16 mouse cellular contexts compared by ENCODE assay signal in the genomic region with DNA sequence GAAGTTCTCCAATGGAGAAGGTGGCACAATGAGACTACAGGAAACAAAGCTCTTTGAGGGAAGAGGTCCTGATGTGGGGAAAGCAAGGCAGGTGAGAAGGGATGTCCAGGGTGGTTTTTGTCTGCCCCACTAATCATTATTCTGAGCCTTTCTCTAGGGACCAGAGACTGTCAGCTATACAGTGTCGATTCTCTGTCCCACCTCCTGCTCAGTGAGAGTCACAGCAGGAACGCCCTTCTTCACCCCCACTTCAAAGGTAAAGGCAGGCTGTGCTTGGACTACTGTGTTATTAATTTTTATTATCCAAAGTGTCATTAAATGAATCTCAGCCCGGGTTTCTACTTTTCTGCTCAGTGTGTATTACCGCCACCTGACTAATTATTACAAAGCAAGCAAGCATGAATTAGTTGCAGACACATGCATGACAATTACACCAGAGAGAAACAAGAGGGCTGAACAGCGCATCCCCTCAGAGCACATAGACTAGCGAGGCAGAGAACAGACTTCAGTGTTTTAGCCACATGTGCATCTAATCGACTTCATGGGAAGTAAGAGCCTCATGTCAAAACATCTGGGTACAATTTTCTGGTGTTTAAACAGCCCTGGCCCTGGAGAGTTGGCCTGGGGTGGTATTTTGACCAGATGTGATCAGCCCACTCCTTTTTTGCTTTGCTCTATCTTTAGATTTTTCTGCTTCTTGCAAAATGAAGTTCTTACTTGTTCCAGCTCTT.
A peak's percentile ranks its signal among the peaks of the same experiment; 100 is the strongest.
DNase-seq lines count a peak whose midpoint lies in the region; ATAC-seq lines count a peak whose summit lies in the region.
"Had no signal": no experiment of that assay in that cellular context is flagged by ENCODE, and none has a peak within 500 bp of the region (broad histone marks: within the 10 kb centered on the region; RNA-seq: fewer than 3 reads in every experiment).

No protein-coding gene starts in this region.

- H3K9me3 ChIP-seq in kidney, embryonic 16.5 days (ENCODE audit: low read length): no peaks in the 10 kb centered on the region
- no peaks in the 10 kb centered on the region for H3K9me3 ChIP-seq in neural tube, embryonic 14.5 days (ENCODE audit: control insufficient read depth, low read length)
- H3K9me3 ChIP-seq: forebrain, embryonic 13.5 days; heart, embryonic 12.5 days had no signal

- H3K9ac ChIP-seq in kidney, embryonic 16.5 days (replicated peaks; ENCODE audit: low read length): no peak overlapping the region
- no peak overlapping the region for H3K9ac ChIP-seq in neural tube, embryonic 14.5 days (replicated peaks; ENCODE audit: low read depth, low read length)
- H3K9ac ChIP-seq: forebrain, embryonic 13.5 days; heart, embryonic 12.5 days had no signal

- no peaks in the 10 kb centered on the region for H3K27me3 ChIP-seq in kidney, embryonic 16.5 days (ENCODE audit: insufficient read depth, low read length)
- no peaks in the 10 kb centered on the region for H3K27me3 ChIP-seq in neural tube, embryonic 14.5 days (ENCODE audit: control insufficient read depth, insufficient read depth, low read length)
- H3K27me3 ChIP-seq: forebrain, embryonic 13.5 days; heart, embryonic 12.5 days had no signal

- H3K4me2 ChIP-seq in kidney, embryonic 16.5 days (replicated peaks; ENCODE audit: low read depth, low read length): no peak overlapping the region
- H3K4me2 ChIP-seq in neural tube, embryonic 14.5 days (ENCODE audit: low read depth, low read length): no peak overlapping the region
- H3K4me2 ChIP-seq: forebrain, embryonic 13.5 days; heart, embryonic 12.5 days had no signal

- WGBS in kidney, embryonic 16.5 days: 46% methylated on average over 7 of the region's 7 CpGs
- 33% methylated on average over 7 of the region's 7 CpGs for WGBS in neural tube, embryonic 14.5 days

- no peak for DNase-seq in kidney, adult 8-10 months
- DNase-seq in embryo, embryonic 9.5 days (ENCODE audit: extremely low spot score): peak; percentile 19
- peak; percentile 73 for DNase-seq in hindlimb bud, embryonic 11.5 days (ENCODE audit: extremely low spot score, low read depth, low spot score)
- DNase-seq in cerebellum, adult 9-10 months: no peak
- DNase-seq in cerebellum, adult 8-10 months: no peak
- DNase-seq: adrenal gland, postnatal 14 days; gastrocnemius, postnatal 10 days; heart, postnatal 4 days; kidney, adult 18-20 months; right cerebral cortex, postnatal 14 days had no signal

- ATAC-seq in kidney, embryonic 16.5 days (ENCODE audit: low FRiP score, low TSS enrichment): no peak
- ATAC-seq in neural tube, embryonic 14.5 days (ENCODE audit: low read depth): peak; percentile 51; the same call in 1 of the 2 replicates
- ATAC-seq: CD4-positive, CD25-positive, alpha-beta regulatory T cell, adult 4 months; forebrain, embryonic 13.5 days had no signal

- peaks cover 3% of the 10 kb centered on the region; the same call in 1 of the 2 replicates for H3K4me1 ChIP-seq in kidney, embryonic 16.5 days (ENCODE audit: insufficient read depth, low read length)
- H3K4me1 ChIP-seq in neural tube, embryonic 14.5 days (ENCODE audit: control insufficient read depth, insufficient read depth, low read length): no peaks in the 10 kb centered on the region
- H3K4me1 ChIP-seq: forebrain, embryonic 13.5 days; heart, embryonic 12.5 days had no signal

- no peak overlapping the region for H3K4me3 ChIP-seq in kidney, embryonic 16.5 days (ENCODE audit: low read length)
- no peak overlapping the region for H3K4me3 ChIP-seq in neural tube, embryonic 14.5 days (ENCODE audit: low read depth, low read length)
- H3K4me3 ChIP-seq: forebrain, embryonic 13.5 days; heart, embryonic 12.5 days had no signal

- H3K36me3 ChIP-seq in kidney, embryonic 16.5 days (ENCODE audit: insufficient read depth, low read length): no peaks in the 10 kb centered on the region
- H3K36me3 ChIP-seq in neural tube, embryonic 14.5 days (ENCODE audit: control insufficient read depth, insufficient read depth, low read length): no peaks in the 10 kb centered on the region
- H3K36me3 ChIP-seq: heart, embryonic 12.5 days had no signal

- peak overlapping the region; percentile 34; the same call in 1 of the 2 replicates for H3K27ac ChIP-seq in kidney, embryonic 16.5 days (ENCODE audit: low read length)
- H3K27ac ChIP-seq in neural tube, embryonic 14.5 days (ENCODE audit: low read depth, low read length): no peak overlapping the region
- H3K27ac ChIP-seq: forebrain, embryonic 13.5 days; macrophage had no signal

Comparison
In these comparisons a context has a peak if more than half of its experiments do, and no peak if none do; other contexts are left out.
1. DNase-seq: peak in embryo, embryonic 9.5 days (single experiment) and hindlimb bud, embryonic 11.5 days (single experiment); none in kidney, adult 8-10 months (0 of 2), cerebellum, adult 9-10 months (single experiment) and cerebellum, adult 8-10 months (single experiment).